Mouse (Mus musculus) retina, adult 2 months (tissue): ENCODE data around the gene March1.

ENCODE experiments used
- DNase-seq: peaks from one replicate; pipeline ENCODE4 v3.0.0-alpha.2; 2012; ENCODE audit warnings: low read depth, low spot score

March1 gene

GRCm38 (mm10) chr8:65987665-65988064, 370.0 kb downstream of the March1 start:
- DNase-seq: no peak

GRCm38 (mm10) chr8:66022815-66023214, 405.1 kb downstream of the March1 start:
- no peak for DNase-seq

- no peak for DNase-seq
These were observed 416.0 kb downstream of the March1 start for GRCm38 (mm10) chr8:66033651-66034050.

GRCm38 (mm10) chr8:66034429-66034828, 416.7 kb downstream of the March1 start:
- no peak for DNase-seq

- DNase-seq: no peak
These were observed 476.5 kb downstream of the March1 start for GRCm38 (mm10) chr8:66094152-66094551.

- DNase-seq: no peak
These were observed 480.4 kb downstream of the March1 start for GRCm38 (mm10) chr8:66098148-66098547.

- DNase-seq: no peak
These were observed 501.6 kb downstream of the March1 start for GRCm38 (mm10) chr8:66119294-66119693.

- no peak for DNase-seq
These were observed 541.9 kb downstream of the March1 start for GRCm38 (mm10) chr8:66159648-66160047.

- DNase-seq: no peak
These were observed 549.1 kb downstream of the March1 start for GRCm38 (mm10) chr8:66166835-66167234.

- DNase-seq: no peak
These were observed 549.9 kb downstream of the March1 start for GRCm38 (mm10) chr8:66167405-66168173.

- DNase-seq: no peak
These were observed 561.6 kb downstream of the March1 start for GRCm38 (mm10) chr8:66179336-66179735.

- no peak for DNase-seq
These were observed 563.6 kb downstream of the March1 start for GRCm38 (mm10) chr8:66181265-66181664.

GRCm38 (mm10) chr8:66182257-66182656, 564.6 kb downstream of the March1 start:
- no peak for DNase-seq

GRCm38 (mm10) chr8:66183454-66183853, 565.8 kb downstream of the March1 start:
- no peak for DNase-seq

- DNase-seq: no peak
These were observed 567.5 kb downstream of the March1 start for GRCm38 (mm10) chr8:66185226-66185625.

GRCm38 (mm10) chr8:66194416-66194815, 576.7 kb downstream of the March1 start:
- DNase-seq: no peak

GRCm38 (mm10) chr8:66200169-66200568, 582.5 kb downstream of the March1 start:
- no peak for DNase-seq

GRCm38 (mm10) chr8:66203814-66204438, 586.2 kb downstream of the March1 start:
- no peak for DNase-seq

GRCm38 (mm10) chr8:66209553-66209952, 591.9 kb downstream of the March1 start:
- no peak for DNase-seq

GRCm38 (mm10) chr8:66210294-66210693, 592.6 kb downstream of the March1 start:
- DNase-seq: no peak

GRCm38 (mm10) chr8:66219974-66220373, 602.3 kb downstream of the March1 start:
- no peak for DNase-seq

- DNase-seq: no peak
These were observed 612.2 kb downstream of the March1 start for GRCm38 (mm10) chr8:66229931-66230330.

- no peak for DNase-seq
These were observed 651.8 kb downstream of the March1 start for GRCm38 (mm10) chr8:66269546-66269945.
